Mouse (Mus musculus) liver, embryonic 14.5 days (tissue): ENCODE results near the gene Gnat1. TPM values are rescaled to one million over a fixed set of nuclear protein-coding genes. Genes with fewer than 3 reads are reported as not detected.

Experiments
- ATAC-seq: fragments of 200-750 bp; cut with Nextera tagmentation; 2 replicates; pipeline ENCODE4 v1.8.0; 2017; ENCODE audit warnings: moderate number of reproducible peaks, mild to moderate bottlenecking, moderate library complexity; ENCODE audit not compliant: insufficient read depth
- DNase-seq, 3 experiments: peaks; one replicate each; pipeline ENCODE4 v3.0.0-alpha.2; 2012 to 2013; ENCODE audit warnings: low read depth in 3 of 3, low spot score in 3 of 3
- H3K27ac ChIP-seq: fragments of 300-500 bp; sonication (generic); 2 replicates; pipeline ENCODE4 v1.5.1; 2014; ENCODE audit warnings: moderate library complexity, mild to moderate bottlenecking, control low read depth, inconsistent platforms
- H3K27me3 ChIP-seq: fragments of 300-500 bp; sonication (generic); 2 replicates; pipeline ENCODE4 v1.6.1; 2014; ENCODE audit warnings: mild to moderate bottlenecking, low read length, moderate library complexity; ENCODE audit not compliant: control insufficient read depth, insufficient read depth
- H3K36me3 ChIP-seq: fragments of 300-500 bp; sonication (generic); replicated peaks from 2 replicates; pipeline ENCODE4 v1.6.1; 2014; ENCODE audit warnings: low read depth; ENCODE audit not compliant: control insufficient read depth, insufficient read depth
- H3K4me1 ChIP-seq, 2 experiments: fragments of 200-500 bp in 1 of 2; fragments of 300-500 bp in 1 of 2; sonication (generic) in 1 of 2; replicated peaks; 2 replicates each; pipeline ENCODE4 v1.6.1; 2012 to 2014; ENCODE audit warnings: antibody characterized with exemption in 1 of 2, inconsistent platforms in 1 of 2, low read length in 1 of 2; ENCODE audit not compliant: control insufficient read depth in 2 of 2, insufficient read depth in 2 of 2
- H3K4me2 ChIP-seq: fragments of 300-500 bp; sonication (generic); 2 replicates; pipeline ENCODE4 v1.6.1; 2014; ENCODE audit warnings: low read depth, mild to moderate bottlenecking, control low read depth, moderate library complexity
- H3K4me3 ChIP-seq, 2 experiments: fragments of 200-500 bp in 1 of 2; fragments of 300-500 bp in 1 of 2; sonication (generic) in 1 of 2; 2 replicates each; pipeline ENCODE4 v1.5.1; 2012 to 2014; ENCODE audit warnings: low read depth in 2 of 2, low read length in 2 of 2, mild to moderate bottlenecking in 2 of 2, control low read depth in 1 of 2, inconsistent platforms in 1 of 2, moderate library complexity in 1 of 2; ENCODE audit not compliant: insufficient read depth in 1 of 2
- H3K9ac ChIP-seq: fragments of 300-500 bp; sonication (generic); replicated peaks from 2 replicates; pipeline ENCODE4 v1.6.1; 2014; ENCODE audit warnings: mild to moderate bottlenecking, control low read depth, moderate library complexity
- H3K9me3 ChIP-seq: fragments of 300-500 bp; sonication (generic); 2 replicates; pipeline ENCODE4 v1.6.1; 2016; ENCODE audit warnings: low read length, mixed read lengths; ENCODE audit not compliant: control insufficient read depth
- CTCF ChIP-seq: IDR thresholded peaks from 2 replicates; pipeline ENCODE4 v1.5.1; 2016; ENCODE audit warnings: antibody characterized with exemption, low read depth, control low read depth
- EP300 ChIP-seq: IDR thresholded peaks from 2 replicates; pipeline ENCODE4 v1.6.1; 2016; ENCODE audit warnings: antibody characterized with exemption, low read depth
- WGBS: fragments of 180-500 bp; shearing (Covaris S2); extraction: QIAGEN DNeasy Blood & Tissue Kit; methylation state at CpG from one replicate; pipeline ENCODE4 v1.1.7; 2014; ENCODE audit not compliant: insufficient replicate concordance; 5-methylcytosine and 5-hydroxymethylcytosine counted together
- polyA plus RNA-seq, 2 experiments: library from polyadenylated mRNA; depleted of rRNA in 1 of 2; stranded (reverse) in 1 of 2; unstranded in 1 of 2; fragments of >200 nt; fragmentation: Nextera tagmentation in 1 of 2; extraction: Ambion mirVana in 1 of 2; gene quantifications; 2 replicates each; pipeline versions ENCODE4 v1.2.1 to v1.2.3; 2012 to 2014

The Gnat1 gene
- polyA plus RNA-seq, 2 experiments, result 0.62 TPM; not detected in 1

GRCm38 (mm10) chr9:107709697-107710483 is 30.4 kb upstream of the Gnat1 start, which contains the start of gene Sema3f:
TSS of gene Sema3f (minus strand) at chr9:107710475.
- no peaks in the 10 kb centered on the region; a peak in 1 of 4 replicates for H3K4me1 ChIP-seq
- H3K27ac ChIP-seq, result no peak within 1 kb of the TSS
- WGBS, result 3% methylated on average over 75 of the region's 86 CpGs

GRCm38 (mm10) chr9:107709096-107709696 is 29.7 kb upstream of the Gnat1 start:
- DNase-seq (no peak), ATAC-seq (no peak)
- no peak overlapping the region for H3K27ac ChIP-seq
- H3K4me1 ChIP-seq, result no peaks in the 10 kb centered on the region; a peak in 1 of 4 replicates
- peaks cover 63% of the 10 kb centered on the region for H3K27me3 ChIP-seq
- WGBS, result under 1% methylated on average over 55 of the region's 55 CpGs
- TF ChIP-seq EP300 (no peak), CTCF (no peak)
- H3K4me3 ChIP-seq, result peak overlapping the region; percentile 50 to 57
- H3K9me3 ChIP-seq, result no peaks in the 10 kb centered on the region
- H3K9ac ChIP-seq, result peak overlapping the region; percentile 20; the same call in 1 of the 2 replicates
- no peaks in the 10 kb centered on the region for H3K36me3 ChIP-seq
- H3K4me2 ChIP-seq, result peak overlapping the region; percentile 74

More at GRCm38 (mm10) chr9:107709697-107710483, 30.4 kb upstream of the Gnat1 start, which contains the start of gene Sema3f:
- peak within 1 kb of the TSS; percentile 50 to 57 for H3K4me3 ChIP-seq
- peak; percentile 51 for TF ChIP-seq CTCF
- no peak for TF ChIP-seq EP300
- ATAC-seq, result peak; percentile 82
- peak within 1 kb of the TSS; percentile 20; the same call in 1 of the 2 replicates for H3K9ac ChIP-seq
- DNase-seq, result peak; percentile 42 to 58 (median 46)
- peak within 1 kb of the TSS; percentile 74 for H3K4me2 ChIP-seq
- H3K27me3 ChIP-seq, result peaks cover 63% of the 10 kb centered on the region
- H3K9me3 ChIP-seq, result no peaks in the 10 kb centered on the region
- no peaks in the 10 kb centered on the region for H3K36me3 ChIP-seq

- no peak for DNase-seq
- WGBS, result 5% methylated on average over 21 of the region's 21 CpGs
Measured at GRCm38 (mm10) chr9:107708439-107709095, 29.1 kb upstream of the Gnat1 start.

DNA sequence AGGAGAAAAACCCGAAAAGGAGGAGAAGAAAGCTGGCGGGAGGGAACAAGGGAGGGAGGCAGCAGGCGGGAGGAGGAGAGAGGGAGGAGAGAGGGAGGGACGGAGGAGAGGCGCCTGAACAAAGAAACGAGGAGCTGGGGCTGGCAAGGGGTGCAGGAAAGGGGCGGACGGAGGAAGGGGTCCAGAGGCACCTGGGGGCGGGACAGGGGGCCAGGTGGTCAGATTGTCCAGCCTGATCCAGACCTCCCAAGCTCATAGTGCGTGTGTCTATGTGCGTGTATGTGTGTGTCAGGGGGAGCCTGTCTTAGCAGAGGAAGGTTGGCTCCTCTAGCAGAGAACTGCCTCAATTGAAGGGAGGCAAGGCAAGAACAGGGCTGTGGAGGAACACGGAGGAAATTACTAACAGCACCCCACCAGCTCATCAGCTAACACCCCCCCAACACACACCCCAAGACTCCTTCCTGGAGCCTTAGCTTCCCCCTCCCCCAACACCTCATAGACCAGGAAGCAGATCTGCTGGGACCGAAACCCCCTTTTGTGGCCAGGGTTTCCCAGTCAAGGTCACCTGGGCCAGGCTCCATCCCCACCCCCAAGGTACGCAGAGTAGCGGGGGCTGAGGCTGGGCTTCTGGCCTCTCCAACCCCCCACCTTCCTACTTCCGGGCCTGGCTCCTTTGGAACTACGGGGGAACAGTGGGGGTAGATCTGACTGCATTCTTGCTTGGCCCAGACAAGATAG is 28.4 kb upstream of the Gnat1 start:
- no peaks in the 10 kb centered on the region for H3K9me3 ChIP-seq
- H3K4me2 ChIP-seq, result peak overlapping the region; percentile 74; the same call in 1 of the 2 replicates
- H3K4me3 ChIP-seq, result peak overlapping the region; percentile 0 to 57; a peak in 1 of 4 replicates
- H3K36me3 ChIP-seq, result no peaks in the 10 kb centered on the region
- DNase-seq (no peak), ATAC-seq (no peak)
- H3K9ac ChIP-seq, result no peak overlapping the region
- no peak overlapping the region for H3K27ac ChIP-seq
- WGBS, result 9% methylated on average over 17 of the region's 17 CpGs
- no peaks in the 10 kb centered on the region for H3K4me1 ChIP-seq
- peaks cover 63% of the 10 kb centered on the region for H3K27me3 ChIP-seq
- no peak for TF ChIP-seq EP300

More at GRCm38 (mm10) chr9:107708439-107709095, 29.1 kb upstream of the Gnat1 start:
- Histone ChIP-seq H3K9ac (no peak overlapping the region), H3K9me3 (no peaks in the 10 kb centered on the region), H3K4me2 (peak overlapping the region; percentile 74), H3K27ac (no peak overlapping the region), H3K27me3 (peaks cover 63% of the 10 kb centered on the region), H3K4me3 (peak overlapping the region; percentile 50 to 57; a peak in 3 of 4 replicates), H3K36me3 (no peaks in the 10 kb centered on the region), H3K4me1 (no peaks in the 10 kb centered on the region)
- no peak for TF ChIP-seq CTCF
- no peak for TF ChIP-seq EP300
- no peak for ATAC-seq
